ENCODE assay signal across 26 mouse cellular contexts in genomic region chr19:55552339-55552738, GRCm38 (mm10).
A peak's percentile ranks its signal among the peaks of the same experiment; 100 is the strongest.
DNase-seq lines count a peak whose midpoint lies in the region; ATAC-seq and TF ChIP-seq lines count a peak whose summit lies in the region.
"Had no signal": no experiment of that assay in that cellular context is flagged by ENCODE, and none has a peak within 500 bp of the region (broad histone marks: within the 10 kb centered on the region; RNA-seq: fewer than 3 reads in every experiment).

No protein-coding gene starts in this region.

- no peak for TF ChIP-seq CTCF in stomach, postnatal 0 days (IDR thresholded peaks at IDR 0.05; ENCODE audit: low read depth)

- no peak for ATAC-seq in stomach, embryonic 14.5 days (ENCODE audit: insufficient number of reproducible peaks, insufficient read depth, low FRiP score, low read depth)
- ATAC-seq in stomach, postnatal 0 days (ENCODE audit: low FRiP score, low TSS enrichment): no peak
- no peak for ATAC-seq in stomach, embryonic 15.5 days (ENCODE audit: insufficient read depth, low FRiP score, low read depth)
- ATAC-seq: forebrain, embryonic 13.5 days; inflammation-experienced regulatory T-cells, adult 6 months; lung, postnatal 0 days; midbrain, embryonic 16.5 days had no signal

- H3K4me2 ChIP-seq in stomach, embryonic 14.5 days (replicated peaks; ENCODE audit: low read depth, low read length): no peak overlapping the region
- no peak overlapping the region for H3K4me2 ChIP-seq in stomach, postnatal 0 days (replicated peaks; ENCODE audit: low read depth)
- no peak overlapping the region for H3K4me2 ChIP-seq in stomach, embryonic 15.5 days
- H3K4me2 ChIP-seq: forebrain, embryonic 13.5 days; heart, embryonic 12.5 days; hindbrain, embryonic 15.5 days; neural tube, embryonic 12.5 days had no signal

- no peak overlapping the region; the same call in 1 of the 2 replicates for H3K27ac ChIP-seq in heart, embryonic 10.5 days
- H3K27ac ChIP-seq in stomach, embryonic 14.5 days (ENCODE audit: low read length): peak overlapping the region; percentile 48; the same call in 1 of the 2 replicates
- H3K27ac ChIP-seq in stomach, postnatal 0 days (replicated peaks): no peak overlapping the region
- H3K27ac ChIP-seq in stomach, embryonic 15.5 days: peak overlapping the region; percentile 31; the same call in 1 of the 2 replicates
- H3K27ac ChIP-seq: forebrain, embryonic 13.5 days; hindbrain, embryonic 10.5 days; hindbrain, embryonic 15.5 days; macrophage; neural tube, embryonic 12.5 days had no signal

- TF ChIP-seq EP300 in stomach, postnatal 0 days (optimal IDR thresholded peaks at IDR 0.05): no peak

- H3K36me3 ChIP-seq in heart, embryonic 10.5 days: no peaks in the 10 kb centered on the region
- no peaks in the 10 kb centered on the region for H3K36me3 ChIP-seq in stomach, embryonic 14.5 days (ENCODE audit: control insufficient read depth, insufficient read depth, low read length)
- no peaks in the 10 kb centered on the region for H3K36me3 ChIP-seq in stomach, postnatal 0 days (ENCODE audit: control insufficient read depth, insufficient read depth, low read length)
- H3K36me3 ChIP-seq in stomach, embryonic 15.5 days: no peaks in the 10 kb centered on the region
- H3K36me3 ChIP-seq: heart, embryonic 12.5 days; hindbrain, embryonic 10.5 days; hindbrain, embryonic 15.5 days; neural tube, embryonic 12.5 days had no signal

- no peak overlapping the region for H3K4me3 ChIP-seq in heart, embryonic 10.5 days
- no peak overlapping the region for H3K4me3 ChIP-seq in stomach, embryonic 14.5 days (ENCODE audit: low read depth, low read length)
- no peak overlapping the region for H3K4me3 ChIP-seq in stomach, postnatal 0 days (ENCODE audit: low read depth, low read length)
- no peak overlapping the region for H3K4me3 ChIP-seq in stomach, embryonic 15.5 days (replicated peaks)
- H3K4me3 ChIP-seq: forebrain, embryonic 13.5 days; heart, embryonic 12.5 days; hindbrain, embryonic 10.5 days; hindbrain, embryonic 15.5 days; neural tube, embryonic 12.5 days had no signal

- H3K9ac ChIP-seq in stomach, embryonic 14.5 days (replicated peaks; ENCODE audit: low read depth, low read length): no peak overlapping the region
- H3K9ac ChIP-seq in stomach, postnatal 0 days (ENCODE audit: low read length): no peak overlapping the region
- H3K9ac ChIP-seq in stomach, embryonic 15.5 days: no peak overlapping the region
- H3K9ac ChIP-seq: forebrain, embryonic 13.5 days; heart, embryonic 12.5 days; hindbrain, embryonic 15.5 days; neural tube, embryonic 12.5 days had no signal

- 35% methylated on average over 7 of the region's 7 CpGs for WGBS in heart, embryonic 10.5 days
- 62% methylated on average over 7 of the region's 7 CpGs for WGBS in stomach, embryonic 14.5 days
- WGBS in stomach, postnatal 0 days: 70% methylated on average over 7 of the region's 7 CpGs
- 60% methylated on average over 7 of the region's 7 CpGs for WGBS in stomach, embryonic 15.5 days

- H3K9me3 ChIP-seq in heart, embryonic 10.5 days: no peaks in the 10 kb centered on the region
- no peaks in the 10 kb centered on the region for H3K9me3 ChIP-seq in stomach, embryonic 14.5 days (ENCODE audit: control insufficient read depth, low read depth, low read length)
- H3K9me3 ChIP-seq in stomach, postnatal 0 days (ENCODE audit: control insufficient read depth, low read length): no peaks in the 10 kb centered on the region
- H3K9me3 ChIP-seq in stomach, embryonic 15.5 days: no peaks in the 10 kb centered on the region
- H3K9me3 ChIP-seq: forebrain, embryonic 13.5 days; G1E; heart, embryonic 12.5 days; hindbrain, embryonic 10.5 days; hindbrain, embryonic 15.5 days; neural tube, embryonic 12.5 days had no signal

- H3K4me1 ChIP-seq in heart, embryonic 10.5 days: peaks cover 54% of the 10 kb centered on the region
- H3K4me1 ChIP-seq in stomach, embryonic 14.5 days (ENCODE audit: control insufficient read depth, insufficient read depth, low read length): no peaks in the 10 kb centered on the region
- no peaks in the 10 kb centered on the region for H3K4me1 ChIP-seq in stomach, postnatal 0 days (replicated peaks; ENCODE audit: control insufficient read depth, insufficient read depth)
- H3K4me1 ChIP-seq in stomach, embryonic 15.5 days: 0 out of 2 replicates have a peak, but pooled peaks cover 6% of the 10 kb centered on the region

- DNase-seq in heart, adult 11 months: peak; percentile 40
- no peak for DNase-seq in heart, embryonic 10.5 days (ENCODE audit: low spot score)
- DNase-seq in stomach, postnatal 0 days (ENCODE audit: low spot score): no peak
- no peak for DNase-seq in cerebellum, adult 9-10 months
- DNase-seq in cerebellum, postnatal 14 days: no peak
- DNase-seq: adrenal gland, adult 8-10 months; cerebellum, adult 2 months; cerebellum, postnatal 36 days; heart, postnatal 10 days; kidney, adult 11 months; kidney, postnatal 14 days; lung, adult 18-20 months; right cerebral cortex, adult 18-20 months; spleen, adult 18-20 months had no signal

- H3K27me3 ChIP-seq in heart, embryonic 10.5 days (ENCODE audit: insufficient read depth, poor library complexity, severe bottlenecking): peaks cover 16% of the 10 kb centered on the region
- H3K27me3 ChIP-seq in stomach, embryonic 14.5 days (ENCODE audit: control insufficient read depth, insufficient read depth, low read length): no peaks in the 10 kb centered on the region
- no peaks in the 10 kb centered on the region for H3K27me3 ChIP-seq in stomach, postnatal 0 days (ENCODE audit: control insufficient read depth, insufficient read depth, low read length)
- no peaks in the 10 kb centered on the region for H3K27me3 ChIP-seq in stomach, embryonic 15.5 days (replicated peaks)

Comparison
In these comparisons a context has a peak if more than half of its experiments do, and no peak if none do; other contexts are left out.
1. H3K27ac ChIP-seq: peak in stomach, embryonic 14.5 days (single experiment) and stomach, embryonic 15.5 days (single experiment); none in heart, embryonic 10.5 days (single experiment) and stomach, postnatal 0 days (single experiment).